Mouse (Mus musculus): ENCODE measurements around the gene BC017158.

DNA sequence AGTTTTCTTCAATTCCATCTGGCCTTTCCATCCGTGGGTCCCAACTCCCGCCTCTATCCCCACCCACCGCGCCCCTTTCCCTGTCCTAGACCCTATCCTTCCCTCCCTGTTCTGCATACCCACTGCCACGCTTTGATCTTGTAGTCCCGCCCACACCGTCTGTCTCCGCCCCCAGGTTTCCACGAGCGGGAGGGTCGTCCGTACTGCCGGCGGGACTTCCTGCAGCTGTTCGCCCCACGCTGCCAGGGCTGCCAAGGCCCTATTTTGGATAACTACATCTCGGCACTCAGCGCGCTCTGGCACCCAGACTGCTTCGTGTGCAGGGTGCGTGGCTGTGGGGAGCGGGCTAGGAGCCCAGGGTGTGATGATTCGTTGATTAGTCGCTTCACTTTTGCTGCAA is 45.4 kb downstream of the BC017158 start:
- no peak for TF ChIP-seq POLR2A (IDR thresholded peaks at IDR 0.05; ENCODE audit: control insufficient read depth, low read depth, low read length)
- no peak for TF ChIP-seq CTCF (IDR thresholded peaks at IDR 0.05; ENCODE audit: control insufficient read depth, insufficient read depth, insufficient replicate concordance, low read depth, low read length)
